Mouse (Mus musculus) lung, embryonic 16.5 days (tissue): Measurements from ENCODE around the gene Mast3. TPM values are rescaled to one million over a fixed set of nuclear protein-coding genes. Genes with fewer than 3 reads are reported as not detected.
A peak's percentile ranks its signal among the peaks of the same experiment; 100 is the strongest.

Source experiments
- ATAC-seq: fragments of 200-750 bp; cut with Nextera tagmentation; 2 replicates; pipeline ENCODE4 v1.8.0; 2017; ENCODE audit warnings: low read depth, mild to moderate bottlenecking, moderate library complexity
- H3K27ac ChIP-seq: fragments of 300-500 bp; sonication (generic); 2 replicates; pipeline ENCODE4 v1.5.1; 2014; ENCODE audit warnings: mild to moderate bottlenecking, control low read depth, low read length
- H3K27me3 ChIP-seq: fragments of 300-500 bp; sonication (generic); 2 replicates; pipeline ENCODE4 v1.6.1; 2014; ENCODE audit warnings: low read depth, low read length, mixed read lengths; ENCODE audit not compliant: control insufficient read depth, insufficient read depth
- H3K36me3 ChIP-seq: fragments of 300-500 bp; sonication (generic); 2 replicates; pipeline ENCODE4 v1.6.1; 2014; ENCODE audit warnings: low read length; ENCODE audit not compliant: control insufficient read depth, insufficient read depth
- H3K4me1 ChIP-seq: fragments of 300-500 bp; sonication (generic); replicated peaks from 2 replicates; pipeline ENCODE4 v1.6.1; 2014; ENCODE audit warnings: low read length, mixed read lengths; ENCODE audit not compliant: control insufficient read depth, insufficient read depth
- H3K4me2 ChIP-seq: fragments of 300-500 bp; sonication (generic); 2 replicates; pipeline ENCODE4 v1.6.1; 2014; ENCODE audit warnings: low read depth, low read length, control low read depth
- H3K4me3 ChIP-seq: fragments of 300-500 bp; sonication (generic); 2 replicates; pipeline ENCODE4 v1.5.1; 2014; ENCODE audit warnings: mild to moderate bottlenecking, low read length, control low read depth
- H3K9ac ChIP-seq: fragments of 300-500 bp; sonication (generic); 2 replicates; pipeline ENCODE4 v1.6.1; 2014; ENCODE audit warnings: low read length, control low read depth
- H3K9me3 ChIP-seq: fragments of 300-500 bp; sonication (generic); 2 replicates; pipeline ENCODE4 v1.6.1; 2016; ENCODE audit warnings: low read length; ENCODE audit not compliant: control insufficient read depth
- WGBS: fragments of 180-500 bp; shearing (Covaris S2); extraction: QIAGEN DNeasy Blood & Tissue Kit; methylation state at CpG from one replicate; pipeline ENCODE4 v1.1.7; 2014; 5-methylcytosine and 5-hydroxymethylcytosine counted together
- polyA plus RNA-seq: library from polyadenylated mRNA; unstranded; fragments of >200 nt; fragmentation: Nextera tagmentation; extraction: Ambion mirVana; gene quantifications from 2 replicates; pipeline ENCODE4 v1.2.1, GENCODE M21; 2015

Gene Mast3
- polyA plus RNA-seq, 1 experiment from 2014 or later, result 14.3 TPM

DNA sequence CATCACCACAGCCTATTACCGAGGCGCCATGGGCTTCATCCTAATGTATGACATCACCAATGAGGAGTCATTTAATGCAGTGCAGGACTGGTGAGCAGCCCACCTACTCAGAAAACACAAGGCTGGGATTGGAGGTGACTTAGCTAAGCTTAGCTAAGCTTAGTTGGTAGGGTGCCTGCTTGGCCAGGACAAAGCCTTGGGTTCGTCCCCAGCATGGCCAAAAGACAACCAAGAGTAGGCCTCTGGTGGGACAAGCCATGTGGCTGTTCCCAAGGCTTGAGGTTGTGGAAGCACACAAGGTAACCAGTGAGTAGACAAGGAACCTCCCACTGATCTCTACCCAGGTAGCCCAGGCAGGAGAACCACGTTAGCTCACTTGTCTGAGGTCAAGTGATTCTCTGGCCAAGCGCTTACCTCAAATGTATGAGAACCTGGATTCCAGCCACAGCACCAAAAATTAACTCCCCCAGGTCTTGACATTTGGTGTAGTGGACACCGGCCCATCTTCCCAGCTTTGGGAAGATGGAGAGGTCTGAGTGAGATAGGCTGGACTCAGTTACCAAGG lies 48.3 kb downstream of the Mast3 start:
- peaks cover 12% of the 10 kb centered on the region for H3K36me3 ChIP-seq
- 90% methylated on average over 6 of the region's 6 CpGs for WGBS
- no peaks in the 10 kb centered on the region for H3K9me3 ChIP-seq
- H3K27me3 ChIP-seq, result no peaks in the 10 kb centered on the region
- H3K4me1 ChIP-seq, result peaks cover 36% of the 10 kb centered on the region
- ATAC-seq, result no peak
- H3K4me3 ChIP-seq, result no peak overlapping the region
- no peak overlapping the region for H3K9ac ChIP-seq
- no peak overlapping the region for H3K4me2 ChIP-seq
- H3K27ac ChIP-seq, result no peak overlapping the region

DNA sequence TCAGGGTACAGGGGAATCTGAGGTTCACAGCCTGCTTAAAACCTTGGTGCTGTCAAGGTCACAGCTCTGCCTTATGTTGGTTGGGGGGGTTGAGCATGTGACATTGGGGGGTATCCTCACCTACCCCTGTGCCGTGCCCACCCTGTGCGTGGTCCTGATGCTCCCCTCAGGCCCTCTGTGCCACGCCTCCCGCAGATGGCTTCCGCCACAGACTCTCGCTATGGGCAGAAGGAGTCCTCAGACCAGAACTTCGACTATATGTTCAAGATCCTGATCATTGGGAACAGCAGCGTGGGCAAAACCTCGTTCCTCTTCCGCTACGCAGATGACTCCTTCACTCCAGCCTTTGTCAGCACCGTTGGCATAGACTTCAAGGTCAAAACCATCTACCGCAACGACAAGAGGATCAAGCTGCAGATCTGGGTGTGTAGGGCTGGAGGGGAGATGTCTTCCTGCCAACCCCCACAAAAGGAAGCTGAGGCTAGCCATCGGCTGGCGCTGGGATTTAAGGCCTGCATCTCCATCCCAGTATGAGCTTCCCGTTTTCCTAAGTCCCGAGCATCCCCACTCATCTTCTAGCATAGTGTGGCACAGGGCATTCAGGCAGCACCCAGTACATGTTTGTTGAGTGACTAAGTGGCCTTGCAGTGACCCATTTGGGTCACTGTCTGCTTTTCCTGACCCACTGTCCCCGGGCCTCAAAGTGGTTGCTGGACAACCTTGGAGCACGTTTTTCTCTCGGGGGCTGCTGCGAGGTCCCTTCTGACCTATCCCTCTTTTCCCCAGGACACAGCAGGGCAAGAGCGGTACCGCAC lies 49.0 kb downstream of the Mast3 start:
- peaks cover 12% of the 10 kb centered on the region for H3K36me3 ChIP-seq
- H3K4me1 ChIP-seq, result peaks cover 36% of the 10 kb centered on the region
- H3K9ac ChIP-seq, result peak overlapping the region; percentile 83; the same call in 1 of the 2 replicates
- ATAC-seq, result no peak
- H3K4me3 ChIP-seq, result no peak overlapping the region; the same call in none of the 2 replicates
- H3K9me3 ChIP-seq, result no peaks in the 10 kb centered on the region
- WGBS, result 81% methylated on average over 24 of the region's 24 CpGs
- peak overlapping the region; percentile 94; the same call in 1 of the 2 replicates for H3K4me2 ChIP-seq
- H3K27ac ChIP-seq, result no peak overlapping the region
- no peaks in the 10 kb centered on the region for H3K27me3 ChIP-seq

DNA sequence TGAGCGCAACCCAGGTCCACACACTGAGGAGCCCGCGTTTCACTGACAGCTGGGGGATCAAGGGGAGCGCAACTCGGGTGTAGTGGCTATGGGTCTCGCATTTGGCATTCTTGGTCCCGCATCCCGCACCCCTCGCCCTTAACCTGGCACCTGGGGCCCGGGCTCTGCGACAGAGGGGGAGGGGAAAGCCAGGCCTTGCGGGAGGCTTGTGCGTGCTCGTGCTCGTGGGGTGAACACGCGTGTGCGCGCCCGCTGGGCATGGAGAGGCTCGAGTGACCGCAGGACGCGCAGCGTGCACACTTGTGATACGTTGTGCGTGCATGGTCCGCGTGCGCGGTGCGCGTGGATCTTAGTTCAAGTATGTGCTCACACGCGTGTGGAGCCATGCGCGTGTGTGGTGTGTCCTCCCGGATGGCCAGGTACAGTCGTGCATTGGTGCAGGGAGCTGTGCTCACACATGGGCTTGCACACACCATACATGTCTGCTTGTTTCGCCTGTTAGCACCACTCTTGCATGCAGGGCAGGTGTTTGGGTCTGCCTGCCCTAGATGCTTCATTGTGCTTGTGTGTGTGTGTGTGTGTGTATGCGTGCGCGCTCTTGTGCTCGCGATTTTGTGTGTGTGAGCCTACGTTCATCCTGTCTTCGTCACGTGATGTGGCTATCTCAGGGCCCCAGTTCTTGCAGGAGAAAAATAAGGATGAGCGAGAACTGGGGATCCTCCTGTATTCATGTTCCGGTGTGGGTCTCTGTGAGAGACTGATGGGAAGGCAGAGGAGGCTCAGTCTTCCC lies 49.8 kb downstream of the Mast3 start:
- Histone ChIP-seq H3K4me2 (peak overlapping the region; percentile 94), H3K4me3 (peak overlapping the region; percentile 72), H3K9me3 (no peaks in the 10 kb centered on the region), H3K4me1 (peaks cover 33% of the 10 kb centered on the region), H3K36me3 (peaks cover 12% of the 10 kb centered on the region), H3K27ac (0 out of 2 replicates have a peak overlapping the region, but pooled peaks have one; percentile 9), H3K27me3 (no peaks in the 10 kb centered on the region), H3K9ac (peak overlapping the region; percentile 83)
- 14% methylated on average over 50 of the region's 50 CpGs for WGBS
- ATAC-seq, result peak; percentile 8

GRCm38 (mm10) chr8:70754043-70754870 lies 50.6 kb downstream of the Mast3 start, which contains the start of gene Rab3a:
TSS of gene Rab3a (plus strand) at chr8:70754679.
- Histone ChIP-seq H3K27me3 (no peaks in the 10 kb centered on the region), H3K4me2 (peak within 1 kb of the TSS; percentile 94), H3K36me3 (peaks cover 12% of the 10 kb centered on the region), H3K4me3 (peak within 1 kb of the TSS; percentile 72), H3K4me1 (peaks cover 26% of the 10 kb centered on the region), H3K9ac (peak within 1 kb of the TSS; percentile 83), H3K27ac (peak within 1 kb of the TSS; percentile 90), H3K9me3 (no peaks in the 10 kb centered on the region)
- WGBS, result 7% methylated on average over 37 of the region's 37 CpGs
- ATAC-seq, result peak; percentile 97

- Histone ChIP-seq H3K9me3 (no peaks in the 10 kb centered on the region), H3K4me3 (peak overlapping the region; percentile 23), H3K27ac (peak overlapping the region; percentile 90), H3K9ac (peak overlapping the region; percentile 56), H3K27me3 (peaks cover 5% of the 10 kb centered on the region; the same call in 1 of the 2 replicates), H3K4me2 (peak overlapping the region; percentile 43), H3K36me3 (peaks cover 9% of the 10 kb centered on the region), H3K4me1 (peaks cover 17% of the 10 kb centered on the region)
- 16% methylated on average over 21 of the region's 21 CpGs for WGBS
- ATAC-seq, result peak; percentile 21; the same call in 1 of the 2 replicates
Observed at GRCm38 (mm10) chr8:70753151-70753550, 51.7 kb downstream of the Mast3 start.

DNA sequence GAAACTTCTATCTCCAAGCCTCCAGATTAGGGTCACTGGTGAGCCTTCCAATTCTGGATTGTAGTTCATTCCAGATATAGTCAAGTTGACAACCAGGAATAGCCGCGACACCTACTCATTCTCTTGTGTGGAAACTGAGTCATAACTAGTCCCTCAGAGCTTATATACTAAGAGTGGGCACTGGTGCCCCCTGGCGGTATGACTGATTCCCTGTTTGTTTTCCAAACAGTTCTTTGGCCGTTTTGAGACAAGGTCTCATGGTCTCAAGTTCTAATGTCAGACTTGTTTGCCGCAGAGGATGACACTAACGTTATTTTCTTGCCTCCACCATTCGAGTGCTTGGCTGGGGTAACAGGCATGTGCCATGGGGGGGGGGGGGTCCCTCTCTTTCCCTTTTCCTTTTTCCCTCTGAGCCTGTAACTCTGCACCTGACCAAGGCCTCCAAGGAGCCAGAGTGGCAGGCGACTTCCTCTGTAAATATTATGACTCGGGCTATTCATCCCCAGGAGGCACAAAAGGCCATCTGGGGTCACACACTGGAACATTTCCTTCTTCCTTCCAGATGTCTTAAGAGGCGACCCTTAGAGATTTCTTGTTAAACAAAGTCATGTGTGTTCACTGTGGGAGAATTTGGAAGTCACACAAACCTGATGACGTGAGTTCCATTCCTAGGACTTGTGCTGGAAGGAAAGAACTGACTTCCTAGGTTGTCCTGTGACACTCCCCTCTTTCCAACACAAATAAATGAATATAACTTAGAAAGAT lies 52.7 kb downstream of the Mast3 start:
- 15% methylated on average over 11 of the region's 11 CpGs for WGBS
- H3K9ac ChIP-seq, result no peak overlapping the region
- H3K27ac ChIP-seq, result peak overlapping the region; percentile 90
- peaks cover 17% of the 10 kb centered on the region for H3K4me1 ChIP-seq
- H3K9me3 ChIP-seq, result no peaks in the 10 kb centered on the region
- H3K27me3 ChIP-seq, result peaks cover 13% of the 10 kb centered on the region
- H3K4me2 ChIP-seq, result peak overlapping the region; percentile 43; the same call in 1 of the 2 replicates
- no peak overlapping the region for H3K4me3 ChIP-seq
- H3K36me3 ChIP-seq, result peaks cover 8% of the 10 kb centered on the region
- ATAC-seq, result no peak

DNA sequence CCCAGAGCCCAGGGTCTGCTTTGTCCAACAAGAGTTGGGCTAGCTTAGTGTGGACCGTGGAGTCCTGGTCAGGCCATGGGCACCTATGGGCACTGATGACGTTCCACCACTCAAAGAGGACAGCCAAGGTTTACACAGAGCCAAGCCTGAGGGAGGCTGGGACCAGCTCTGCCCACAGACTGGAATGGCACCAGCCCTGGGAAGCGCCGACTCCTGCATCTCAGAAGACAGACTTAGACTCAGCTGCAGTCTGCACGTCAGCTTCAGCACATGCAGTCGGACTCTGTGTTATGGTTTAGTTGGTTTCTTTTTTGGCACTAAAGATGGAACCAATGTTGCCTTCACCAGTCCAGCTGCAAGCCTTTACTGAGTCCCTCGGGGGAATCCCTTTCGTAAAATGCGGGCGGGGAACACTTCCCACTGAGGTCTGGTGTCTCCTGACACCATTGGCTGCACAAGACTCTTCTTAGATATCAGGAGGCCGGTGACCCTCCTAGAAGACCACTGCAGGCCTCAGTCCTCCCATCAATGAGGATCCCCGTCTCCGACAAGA lies 54.6 kb downstream of the Mast3 start:
- H3K4me2 ChIP-seq, result no peak overlapping the region
- WGBS, result 81% methylated on average over 13 of the region's 13 CpGs
- no peak overlapping the region for H3K27ac ChIP-seq
- no peak overlapping the region for H3K9ac ChIP-seq
- no peak overlapping the region for H3K4me3 ChIP-seq
- peaks cover 31% of the 10 kb centered on the region for H3K27me3 ChIP-seq
- H3K4me1 ChIP-seq, result peaks cover 14% of the 10 kb centered on the region
- no peaks in the 10 kb centered on the region for H3K9me3 ChIP-seq
- no peaks in the 10 kb centered on the region for H3K36me3 ChIP-seq
- no peak for ATAC-seq
